Mouse (Mus musculus): ENCODE data around the gene Efcab6. TPM values are rescaled to one million over a fixed set of nuclear protein-coding genes. Genes with fewer than 3 reads are reported as not detected.
"Not testable (repeated sequence)": the region's sequence is repeated elsewhere in the genome, so short reads cannot be mapped to it uniquely, and the experiment has no call there.

The Efcab6 gene
- polyA plus RNA-seq (2015; fragmentation: Nextera tagmentation; extraction: Ambion mirVana): 0.15 TPM in 1 of 2 replicates, not detected in the other

DNA sequence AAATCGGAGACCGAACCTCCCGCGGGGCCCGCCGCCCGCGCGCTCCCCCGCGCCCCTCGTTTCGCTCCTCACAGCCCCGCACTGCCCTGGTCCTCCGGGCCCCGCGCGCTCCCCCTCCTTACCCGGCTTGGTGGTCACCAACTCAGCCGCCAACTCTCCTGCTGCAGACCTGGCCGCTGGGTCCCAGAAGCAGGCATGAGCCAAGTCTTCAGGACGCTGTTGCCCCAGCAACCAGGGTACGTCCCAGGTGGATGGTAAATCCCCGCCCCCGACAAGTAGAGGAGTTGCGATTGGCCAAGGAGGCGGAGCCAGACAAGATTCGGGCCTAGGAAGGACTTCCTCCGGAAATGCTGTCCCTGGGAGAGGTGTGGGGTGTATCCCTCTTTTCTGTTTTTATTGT is at the start of gene Efcab6:
Gene Efcab6, minus strand, starts transcription at position 240 of the 400 bp plus-strand sequence.
- Histone ChIP-seq H3K9me3 (peaks cover 7% of the 10 kb centered on the region), H3K27me3 (replicated peaks) (peaks cover 65% of the 10 kb centered on the region), H3K4me2 (peak within 1 kb of the TSS; percentile 53), H3K36me3 (no peaks in the 10 kb centered on the region), H3K4me1 (peaks cover 8% of the 10 kb centered on the region; the same call in 1 of the 2 replicates), H3K4me3 (peak within 1 kb of the TSS; percentile 30), H3K9ac (no peak within 1 kb of the TSS), H3K27ac (replicated peaks) (no peak within 1 kb of the TSS)
- ATAC-seq (ENCODE audit: extremely low read depth, insufficient number of reproducible peaks, low FRiP score, low TSS enrichment): no peak
- WGBS: 1% methylated on average over 29 of the region's 29 CpGs

DNA sequence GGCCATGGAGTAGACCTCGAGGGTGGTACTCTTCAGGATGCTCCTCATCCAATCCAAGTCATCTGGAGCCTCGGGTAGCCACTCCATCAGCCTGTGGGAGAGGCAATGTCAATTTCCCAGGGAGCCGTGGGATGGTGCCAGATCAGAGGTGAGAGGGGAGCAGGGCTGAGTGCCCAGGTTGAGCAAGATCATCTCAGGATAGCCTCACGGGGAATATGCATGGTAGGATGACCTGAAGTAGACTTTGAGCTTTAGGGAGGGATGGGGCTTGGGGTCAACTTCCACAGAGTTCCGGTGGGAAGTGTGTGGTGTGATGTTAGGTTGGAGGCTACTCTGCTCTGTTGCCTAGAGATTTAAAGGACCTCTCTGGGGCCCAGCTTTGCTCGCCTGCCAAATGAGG is 48.7 kb upstream of the Efcab6 start:
- H3K27me3 ChIP-seq (replicated peaks): 0 out of 2 replicates have a peak, but pooled peaks cover 3% of the 10 kb centered on the region
- no peak overlapping the region for H3K27ac ChIP-seq (replicated peaks)
- H3K9ac ChIP-seq: no peak overlapping the region
- no peak overlapping the region for H3K4me3 ChIP-seq
- H3K4me2 ChIP-seq: no peak overlapping the region
- no peaks in the 10 kb centered on the region for H3K4me1 ChIP-seq
- ATAC-seq (ENCODE audit: extremely low read depth, insufficient number of reproducible peaks, low FRiP score, low TSS enrichment): no peak
- H3K36me3 ChIP-seq: no peaks in the 10 kb centered on the region
- no peaks in the 10 kb centered on the region for H3K9me3 ChIP-seq
- whole genome bisulfite sequencing: 60% methylated on average over 6 of the region's 6 CpGs

DNA sequence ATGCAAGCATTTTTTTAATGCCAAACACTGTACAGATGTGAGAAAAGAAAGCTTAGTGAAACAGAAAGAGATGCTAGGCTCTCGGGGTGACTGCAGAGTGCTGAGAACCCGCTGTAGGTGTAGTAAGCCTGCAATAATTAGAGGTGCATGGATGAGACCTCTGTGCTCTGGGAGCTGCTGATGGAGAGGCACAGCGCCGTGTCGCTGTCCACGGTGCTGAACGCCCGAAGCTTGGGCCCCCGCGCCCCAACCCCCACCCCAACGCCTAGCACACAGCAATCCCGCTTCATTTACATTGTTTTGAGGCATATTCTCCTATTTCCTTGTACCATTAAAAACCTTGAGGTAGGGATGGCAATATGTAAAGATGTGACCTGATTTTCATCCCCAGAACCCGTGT is 43.7 kb upstream of the Efcab6 start:
- Histone ChIP-seq H3K27me3 (replicated peaks) (peaks cover 50% of the 10 kb centered on the region), H3K4me2 (no peak overlapping the region), H3K4me3 (no peak overlapping the region), H3K9ac (no peak overlapping the region), H3K27ac (replicated peaks) (no peak overlapping the region), H3K9me3 (no peaks in the 10 kb centered on the region), H3K36me3 (no peaks in the 10 kb centered on the region), H3K4me1 (peaks cover 8% of the 10 kb centered on the region)
- 5% methylated on average over 13 of the region's 13 CpGs for WGBS
- ATAC-seq (ENCODE audit: extremely low read depth, insufficient number of reproducible peaks, low FRiP score, low TSS enrichment): no peak

GRCm38 (mm10) chr15:84105924-84106500 is 40.8 kb upstream of the Efcab6 start:
- Histone ChIP-seq H3K4me3 (peak overlapping the region; percentile 57), H3K4me2 (peak overlapping the region; percentile 87), H3K9ac (no peak overlapping the region), H3K36me3 (no peaks in the 10 kb centered on the region), H3K27ac (replicated peaks) (no peak overlapping the region), H3K4me1 (peaks cover 8% of the 10 kb centered on the region), H3K27me3 (replicated peaks) (peaks cover 68% of the 10 kb centered on the region), H3K9me3 (no peaks in the 10 kb centered on the region)
- 10% methylated on average over 12 of the region's 12 CpGs for WGBS
- ATAC-seq (ENCODE audit: extremely low read depth, insufficient number of reproducible peaks, low FRiP score, low TSS enrichment): no peak

DNA sequence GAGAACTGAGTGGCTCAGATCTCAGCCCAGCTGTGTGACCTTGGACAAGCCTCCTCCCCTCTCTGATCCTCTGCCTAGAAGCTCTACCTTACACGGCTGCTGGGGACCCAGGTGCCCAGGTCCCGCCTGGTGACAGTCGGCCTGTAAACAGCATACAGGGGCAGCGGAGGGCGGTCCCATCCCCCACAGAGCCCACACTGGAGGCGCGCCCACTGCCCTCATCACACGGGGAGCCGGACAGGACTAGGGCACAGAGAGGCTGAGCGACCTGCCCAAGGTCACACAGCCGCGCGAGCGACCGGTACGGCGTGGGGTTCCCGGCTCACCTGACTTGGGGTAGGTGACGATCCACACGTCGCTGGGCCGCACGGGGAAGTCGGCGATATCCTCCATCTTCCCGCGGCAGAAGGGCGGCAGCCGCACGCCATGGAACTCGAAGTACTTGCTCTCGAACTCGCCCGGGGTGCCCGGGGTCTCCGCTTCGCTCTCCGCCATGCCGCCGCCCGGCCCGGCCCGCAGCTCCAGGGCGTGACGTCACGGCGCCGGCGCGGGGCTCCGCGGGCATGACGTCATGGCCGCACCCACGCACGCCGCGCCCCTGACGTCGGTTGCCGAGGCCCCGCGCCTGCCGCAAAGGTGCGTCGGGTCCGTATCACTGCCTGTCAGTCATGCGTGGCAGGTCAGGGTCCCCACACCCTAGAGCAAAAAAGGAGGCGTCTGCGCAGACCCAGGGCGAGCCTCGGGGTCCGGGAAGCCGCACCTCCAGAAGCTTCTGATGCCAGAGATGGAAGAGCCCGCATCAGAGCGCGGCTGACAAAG is 40.1 kb upstream of the Efcab6 start, which contains the start of gene Sult4a1:
Gene Sult4a1, minus strand, starts transcription at position 650 of the 819 bp plus-strand sequence.
- H3K4me3 ChIP-seq: peak within 1 kb of the TSS; percentile 57
- H3K36me3 ChIP-seq: no peaks in the 10 kb centered on the region
- peak within 1 kb of the TSS; percentile 45 for H3K9ac ChIP-seq
- H3K4me1 ChIP-seq: peaks cover 8% of the 10 kb centered on the region
- peak within 1 kb of the TSS; percentile 87 for H3K4me2 ChIP-seq
- no peak within 1 kb of the TSS for H3K27ac ChIP-seq (replicated peaks)
- peaks cover 68% of the 10 kb centered on the region for H3K27me3 ChIP-seq (replicated peaks)
- WGBS: 2% methylated on average over 76 of the region's 77 CpGs
- H3K9me3 ChIP-seq: no peaks in the 10 kb centered on the region
- ATAC-seq (ENCODE audit: extremely low read depth, insufficient number of reproducible peaks, low FRiP score, low TSS enrichment): no peak

DNA sequence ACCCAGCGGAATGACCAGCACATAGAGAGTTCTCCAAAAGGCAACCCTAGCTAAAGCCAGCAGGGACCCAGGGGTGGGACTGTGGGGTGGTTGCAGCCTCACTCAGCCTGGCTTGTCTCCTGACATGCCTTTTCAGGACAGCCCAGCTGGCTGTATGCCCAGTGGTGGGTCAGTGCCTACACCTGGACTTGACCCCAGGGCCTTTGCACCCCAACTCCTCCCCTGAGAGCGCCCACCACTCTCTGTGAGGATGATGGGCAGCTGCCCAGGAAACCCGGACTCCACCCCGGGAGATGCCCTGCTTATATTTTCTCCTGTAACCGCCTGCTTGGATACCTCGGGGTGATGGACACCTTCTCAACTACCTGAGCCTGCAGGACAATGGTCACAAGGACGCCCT is 39.4 kb upstream of the Efcab6 start:
- Histone ChIP-seq H3K4me1 (peaks cover 8% of the 10 kb centered on the region), H3K9me3 (no peaks in the 10 kb centered on the region), H3K9ac (no peak overlapping the region), H3K4me3 (no peak overlapping the region), H3K4me2 (peak overlapping the region; percentile 87; the same call in 1 of the 2 replicates), H3K27me3 (replicated peaks) (peaks cover 66% of the 10 kb centered on the region), H3K27ac (replicated peaks) (no peak overlapping the region), H3K36me3 (no peaks in the 10 kb centered on the region)
- 74% methylated on average over 7 of the region's 7 CpGs for WGBS
- ATAC-seq (ENCODE audit: extremely low read depth, insufficient number of reproducible peaks, low FRiP score, low TSS enrichment): no peak

GRCm38 (mm10) chr15:84097536-84097935 is 32.4 kb upstream of the Efcab6 start:
- not testable (repeated sequence) for H3K9me3 ChIP-seq; H3K9ac ChIP-seq; H3K4me3 ChIP-seq; H3K36me3 ChIP-seq; H3K27ac ChIP-seq (replicated peaks); ATAC-seq (ENCODE audit: extremely low read depth, insufficient number of reproducible peaks, low FRiP score, low TSS enrichment); H3K4me1 ChIP-seq; H3K4me2 ChIP-seq
- WGBS: 76% methylated on average over 15 of the region's 15 CpGs
- peaks cover 10% of the 10 kb centered on the region; the same call in 1 of the 2 replicates for H3K27me3 ChIP-seq (replicated peaks)

- ATAC-seq (ENCODE audit: extremely low read depth, insufficient number of reproducible peaks, low FRiP score, low TSS enrichment): no peak
- no peak overlapping the region for H3K4me2 ChIP-seq
- H3K9me3 ChIP-seq: no peaks in the 10 kb centered on the region
- no peak overlapping the region for H3K27ac ChIP-seq (replicated peaks)
- no peak overlapping the region for H3K4me3 ChIP-seq
- H3K4me1 ChIP-seq: no peaks in the 10 kb centered on the region
- peaks cover 7% of the 10 kb centered on the region; the same call in 1 of the 2 replicates for H3K27me3 ChIP-seq (replicated peaks)
- WGBS: 73% methylated on average over 8 of the region's 8 CpGs
- no peaks in the 10 kb centered on the region for H3K36me3 ChIP-seq
- no peak overlapping the region for H3K9ac ChIP-seq
These were observed 30.9 kb upstream of the Efcab6 start for GRCm38 (mm10) chr15:84096051-84096450.

DNA sequence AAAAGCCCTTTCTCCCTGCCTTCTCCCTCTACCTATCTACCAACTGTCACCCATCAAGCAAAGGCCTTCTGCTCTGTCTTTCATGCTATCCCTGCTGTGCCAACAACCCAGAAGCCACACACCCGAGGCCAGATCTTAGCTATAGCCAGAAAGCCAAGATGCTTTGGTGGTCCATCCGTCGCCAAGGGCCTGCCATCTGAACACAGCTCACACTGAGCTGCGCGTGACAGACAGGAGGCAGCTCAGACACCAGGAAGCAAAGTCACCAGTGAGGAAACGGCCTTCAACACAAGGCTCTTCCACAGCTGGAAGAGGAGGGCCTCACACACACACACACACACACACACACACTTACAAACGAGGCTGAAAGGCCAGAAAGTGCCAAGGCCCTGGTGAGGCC is 29.7 kb upstream of the Efcab6 start:
- Histone ChIP-seq H3K27me3 (replicated peaks) (peaks cover 15% of the 10 kb centered on the region; the same call in 1 of the 2 replicates), H3K4me3 (no peak overlapping the region), H3K4me2 (no peak overlapping the region), H3K9me3 (no peaks in the 10 kb centered on the region), H3K36me3 (no peaks in the 10 kb centered on the region), H3K9ac (no peak overlapping the region), H3K27ac (replicated peaks) (no peak overlapping the region), H3K4me1 (no peaks in the 10 kb centered on the region)
- 46% methylated on average over 7 of the region's 7 CpGs for WGBS
- ATAC-seq (ENCODE audit: extremely low read depth, insufficient number of reproducible peaks, low FRiP score, low TSS enrichment): no peak

- H3K36me3 ChIP-seq: no peaks in the 10 kb centered on the region
- no peak overlapping the region for H3K4me2 ChIP-seq
- ATAC-seq (ENCODE audit: extremely low read depth, insufficient number of reproducible peaks, low FRiP score, low TSS enrichment): no peak
- H3K9me3 ChIP-seq: no peaks in the 10 kb centered on the region
- no peaks in the 10 kb centered on the region for H3K4me1 ChIP-seq
- H3K4me3 ChIP-seq: no peak overlapping the region
- no peak overlapping the region for H3K27ac ChIP-seq (replicated peaks)
- H3K27me3 ChIP-seq (replicated peaks): peaks cover 42% of the 10 kb centered on the region
- 37% methylated on average over 9 of the region's 9 CpGs for WGBS
- H3K9ac ChIP-seq: no peak overlapping the region
These were observed 21.6 kb upstream of the Efcab6 start for GRCm38 (mm10) chr15:84086775-84087174.

DNA sequence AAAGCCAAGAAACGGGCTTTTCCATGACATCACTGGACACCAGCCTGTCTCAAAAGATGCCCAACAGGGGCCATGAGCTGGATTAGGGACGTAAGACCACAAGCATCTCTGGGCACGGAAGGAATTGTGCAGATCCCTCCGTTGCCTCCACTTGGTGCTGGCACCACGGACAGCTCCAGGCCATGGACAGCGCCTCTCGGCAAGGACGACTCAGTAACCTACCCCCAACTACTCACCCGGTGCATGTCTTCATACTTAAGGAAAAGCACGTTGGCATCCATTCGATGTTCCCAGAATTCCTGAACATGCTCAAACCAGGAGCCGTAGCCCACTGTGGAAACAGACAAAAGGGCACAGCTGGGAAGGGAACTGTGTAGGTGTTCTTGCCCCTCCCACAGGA is 21.2 kb upstream of the Efcab6 start:
- no peak overlapping the region for H3K9ac ChIP-seq
- H3K27ac ChIP-seq (replicated peaks): no peak overlapping the region
- 19% methylated on average over 12 of the region's 12 CpGs for WGBS
- H3K4me1 ChIP-seq: no peaks in the 10 kb centered on the region
- no peak overlapping the region for H3K4me2 ChIP-seq
- H3K4me3 ChIP-seq: no peak overlapping the region
- ATAC-seq (ENCODE audit: extremely low read depth, insufficient number of reproducible peaks, low FRiP score, low TSS enrichment): no peak
- H3K9me3 ChIP-seq: no peaks in the 10 kb centered on the region
- no peaks in the 10 kb centered on the region for H3K36me3 ChIP-seq
- H3K27me3 ChIP-seq (replicated peaks): peaks cover 42% of the 10 kb centered on the region
